Comparison of ENCODE assay signal across 13 mouse cellular contexts in the genomic region with DNA sequence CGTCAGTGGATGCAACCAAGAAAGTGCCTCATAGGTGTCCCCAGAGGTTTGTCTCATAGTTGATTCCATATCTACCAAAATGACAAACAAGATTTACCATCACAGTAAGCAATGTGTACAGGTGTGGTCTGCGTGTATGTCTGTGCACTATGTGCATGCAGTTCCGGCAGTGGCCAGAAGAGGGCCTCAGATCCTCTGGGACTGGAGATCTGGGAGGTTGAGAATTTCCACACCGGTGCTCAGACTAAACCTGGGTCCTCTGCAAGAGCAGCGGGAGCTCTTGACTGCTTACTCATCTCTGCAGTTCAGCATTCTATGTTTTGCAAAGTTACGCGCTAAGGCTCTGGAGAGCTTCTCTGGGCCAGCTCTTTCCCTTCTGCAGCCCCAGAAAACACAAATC. TPM values are rescaled to one million over a fixed set of nuclear protein-coding genes. Genes with fewer than 3 reads are reported as not detected.
A peak's percentile ranks its signal among the peaks of the same experiment; 100 is the strongest.
DNase-seq lines count a peak whose midpoint lies in the region; ATAC-seq and TF ChIP-seq lines count a peak whose summit lies in the region.
"Had no signal": no experiment of that assay in that cellular context is flagged by ENCODE, and none has a peak within 500 bp of the region (broad histone marks: within the 10 kb centered on the region; RNA-seq: fewer than 3 reads in every experiment).

No protein-coding gene starts in this region.

- 90% methylated on average over 7 of the region's 7 CpGs for WGBS in intestine, postnatal 0 days
- 86% methylated on average over 7 of the region's 7 CpGs for WGBS in intestine, embryonic 15.5 days
- WGBS in liver, embryonic 12.5 days (ENCODE audit: insufficient replicate concordance) = 65% methylated on average over 7 of the region's 7 CpGs

- no peak overlapping the region for H3K27ac ChIP-seq in intestine, postnatal 0 days (ENCODE audit: low read depth, low read length)
- no peak overlapping the region for H3K27ac ChIP-seq in intestine, embryonic 15.5 days
- peak overlapping the region; percentile 96 for H3K27ac ChIP-seq in liver, embryonic 12.5 days
- H3K27ac ChIP-seq: lung, embryonic 15.5 days; midbrain, embryonic 13.5 days; stomach, embryonic 15.5 days had no signal

- H3K36me3 ChIP-seq in intestine, postnatal 0 days (ENCODE audit: control insufficient read depth, insufficient read depth) = no peaks in the 10 kb centered on the region
- H3K36me3 ChIP-seq in intestine, embryonic 15.5 days = no peaks in the 10 kb centered on the region
- no peaks in the 10 kb centered on the region for H3K36me3 ChIP-seq in liver, embryonic 12.5 days
- H3K36me3 ChIP-seq: lung, embryonic 15.5 days; midbrain, embryonic 13.5 days; stomach, embryonic 15.5 days had no signal

- no peak for ATAC-seq in intestine, postnatal 0 days
- ATAC-seq in intestine, embryonic 15.5 days = no peak
- ATAC-seq in liver, embryonic 12.5 days = no peak
- ATAC-seq: inflammation-experienced regulatory T-cells, adult 6 months; midbrain, embryonic 13.5 days had no signal

- H3K4me2 ChIP-seq in intestine, postnatal 0 days (replicated peaks; ENCODE audit: low read depth) = no peak overlapping the region
- H3K4me2 ChIP-seq in intestine, embryonic 15.5 days (replicated peaks) = no peak overlapping the region
- peak overlapping the region; percentile 64 for H3K4me2 ChIP-seq in liver, embryonic 12.5 days
- H3K4me2 ChIP-seq: lung, embryonic 15.5 days; midbrain, embryonic 13.5 days; stomach, embryonic 15.5 days had no signal

- no peak overlapping the region for H3K9ac ChIP-seq in intestine, postnatal 0 days (ENCODE audit: low read depth, low read length)
- H3K9ac ChIP-seq in intestine, embryonic 15.5 days = no peak overlapping the region
- H3K9ac ChIP-seq in liver, embryonic 12.5 days = peak overlapping the region; percentile 76; the same call in 1 of the 2 replicates
- H3K9ac ChIP-seq: lung, embryonic 15.5 days; midbrain, embryonic 13.5 days; stomach, embryonic 15.5 days had no signal

- no peaks in the 10 kb centered on the region for H3K27me3 ChIP-seq in intestine, postnatal 0 days (replicated peaks; ENCODE audit: control insufficient read depth, insufficient read depth, low read length)
- H3K27me3 ChIP-seq in intestine, embryonic 15.5 days (replicated peaks) = no peaks in the 10 kb centered on the region; the same call in 1 of the 2 replicates
- H3K27me3 ChIP-seq in liver, embryonic 12.5 days (replicated peaks) = no peaks in the 10 kb centered on the region
- H3K27me3 ChIP-seq: lung, embryonic 15.5 days; midbrain, embryonic 13.5 days; stomach, embryonic 15.5 days had no signal

- no peaks in the 10 kb centered on the region for H3K4me1 ChIP-seq in intestine, postnatal 0 days (replicated peaks; ENCODE audit: control insufficient read depth, insufficient read depth, low read length)
- H3K4me1 ChIP-seq in intestine, embryonic 15.5 days (replicated peaks) = no peaks in the 10 kb centered on the region
- peaks cover 97% of the 10 kb centered on the region for H3K4me1 ChIP-seq in liver, embryonic 12.5 days
- H3K4me1 ChIP-seq: lung, embryonic 15.5 days had no signal

- H3K9me3 ChIP-seq in intestine, postnatal 0 days (ENCODE audit: control insufficient read depth) = no peaks in the 10 kb centered on the region
- no peaks in the 10 kb centered on the region for H3K9me3 ChIP-seq in intestine, embryonic 15.5 days
- peaks cover 4% of the 10 kb centered on the region; the same call in 1 of the 2 replicates for H3K9me3 ChIP-seq in liver, embryonic 12.5 days (replicated peaks)
- H3K9me3 ChIP-seq: lung, embryonic 15.5 days; midbrain, embryonic 13.5 days; stomach, embryonic 15.5 days had no signal

- H3K4me3 ChIP-seq in intestine, postnatal 0 days (ENCODE audit: low read depth, low read length) = no peak overlapping the region
- H3K4me3 ChIP-seq in intestine, embryonic 15.5 days (replicated peaks) = no peak overlapping the region
- H3K4me3 ChIP-seq in liver, embryonic 12.5 days = no peak overlapping the region
- H3K4me3 ChIP-seq: lung, embryonic 15.5 days; midbrain, embryonic 13.5 days; stomach, embryonic 15.5 days had no signal

- DNase-seq in A20 (ENCODE audit: low read depth, low spot score) (peak; percentile 42), MEL-GATA-1-ER (ENCODE audit: extremely low read depth, low read depth) (peak; percentile 66)
- no peak for DNase-seq in right cerebral cortex, postnatal 25 days
- no peak for DNase-seq in ovary, postnatal 14 days (ENCODE audit: low spot score)
- DNase-seq: layer of hippocampus, adult 9-11 months had no signal

- TF ChIP-seq CTCF in intestine, postnatal 0 days (IDR thresholded peaks at IDR 0.05; ENCODE audit: low read depth) = peak; percentile 46

RNA-seq across cellular contexts. Expression of a gene that starts 13.4 kb away (rescaled TPM):
- polyA plus RNA-seq in intestine, postnatal 0 days (2015; fragmentation: Nextera tagmentation; extraction: Ambion mirVana) = 8.4 and 8.9 TPM in 2 replicates
- polyA plus RNA-seq in intestine, embryonic 15.5 days (2015; fragmentation: Nextera tagmentation; extraction: Ambion mirVana) = 31.8 and 33.8 TPM in 2 replicates
- 24.9 and 26.3 TPM in 2 replicates for polyA plus RNA-seq in liver, embryonic 12.5 days (2016; fragmentation: Nextera tagmentation; extraction: Ambion mirVana)

RNA-seq across cellular contexts. Expression of a gene that starts 24.8 kb away (rescaled TPM):
- polyA plus RNA-seq in intestine, postnatal 0 days (2015; fragmentation: Nextera tagmentation; extraction: Ambion mirVana) = 0.34 TPM in 1 of 2 replicates, not detected in the other
- 1.1 and 1.5 TPM in 2 replicates for polyA plus RNA-seq in intestine, embryonic 15.5 days (2015; fragmentation: Nextera tagmentation; extraction: Ambion mirVana)
- polyA plus RNA-seq in liver, embryonic 12.5 days (2016; fragmentation: Nextera tagmentation; extraction: Ambion mirVana) = 117 and 121 TPM in 2 replicates
- polyA plus RNA-seq: cortical plate, adult 2 months; inflammation-experienced regulatory T-cells, adult 6 months had no signal

RNA-seq across cellular contexts. Expression of a gene that starts 33.8 kb away (rescaled TPM):
- 5.5 and 7.9 TPM in 2 replicates for polyA plus RNA-seq in intestine, postnatal 0 days (2015; fragmentation: Nextera tagmentation; extraction: Ambion mirVana)
- polyA plus RNA-seq in intestine, embryonic 15.5 days (2015; fragmentation: Nextera tagmentation; extraction: Ambion mirVana) = 159 and 428 TPM in 2 replicates
- polyA plus RNA-seq in liver, embryonic 12.5 days (2016; fragmentation: Nextera tagmentation; extraction: Ambion mirVana) = not detected in 2 replicates
- polyA plus RNA-seq: inflammation-experienced regulatory T-cells, adult 6 months; lung, embryonic 15.5 days had no signal

RNA-seq across cellular contexts. Expression of a gene that starts 44.0 kb away (rescaled TPM):
- 6.5 and 8.2 TPM in 2 replicates for polyA plus RNA-seq in intestine, postnatal 0 days (2015; fragmentation: Nextera tagmentation; extraction: Ambion mirVana)
- polyA plus RNA-seq in intestine, embryonic 15.5 days (2015; fragmentation: Nextera tagmentation; extraction: Ambion mirVana) = 16.2 and 16.6 TPM in 2 replicates
- polyA plus RNA-seq in liver, embryonic 12.5 days (2016; fragmentation: Nextera tagmentation; extraction: Ambion mirVana) = 12.5 and 13.6 TPM in 2 replicates

Comparison
In these comparisons a context has a peak if more than half of its experiments do, and no peak if none do; other contexts are left out.
1. RNA of a gene that starts 33.8 kb away (polyA plus RNA-seq): 159 to 428 TPM in intestine, embryonic 15.5 days; 5.5 to 7.9 TPM in intestine, postnatal 0 days and not detected in liver, embryonic 12.5 days; every median in the first group is over 10 times any median in the second.
2. DNase-seq: peak in A20 (single experiment) and MEL-GATA-1-ER (single experiment); none in right cerebral cortex, postnatal 25 days (single experiment) and ovary, postnatal 14 days (single experiment).
3. RNA of a gene that starts 24.8 kb away (polyA plus RNA-seq): 117 to 121 TPM in liver, embryonic 12.5 days; 1.1 to 1.5 TPM in intestine, embryonic 15.5 days and 0.34 TPM in intestine, postnatal 0 days; every median in the first group is over 10 times any median in the second.